Mouse (Mus musculus): ENCODE measurements at regions not wholly inside any gene's neighbourhood (a gene's known extent, or its start where the extent isn't known, plus 50 kb on each side); places are given as distances from the start of the nearest gene placed in this dataset.

GRCm38 (mm10) chr16:76537871-76538270 lies 164.2 kb upstream of the Nrip1 start:
- H3K4me3 ChIP-seq (ENCODE audit: insufficient read depth in 1 of 2, low read depth in 1 of 2, low read length in 2 of 2, poor library complexity in 1 of 2, severe bottlenecking in 1 of 2) = no peak overlapping the region
- 0 out of 4 replicates have a peak, but pooled peaks cover 0 to 2% of the 10 kb centered on the region in 2 experiments for H3K4me1 ChIP-seq (ENCODE audit: control insufficient read depth in 2 of 2, insufficient read depth in 2 of 2, low read length in 2 of 2, poor library complexity in 1 of 2)
- no peak for DNase-seq (ENCODE audit: low read depth, low spot score)
- no peak overlapping the region for H3K27ac ChIP-seq (ENCODE audit: insufficient read depth, low read depth, low read length, poor library complexity, severe bottlenecking)
- in situ Hi-C loops (cut with MboI; ENCODE audit: low sequenced_read_pairs in 2 of 2, unreplicated experiment in 2 of 2) = no loop called here
- no peak overlapping the region for H3K9ac ChIP-seq (ENCODE audit: insufficient read depth, low read depth, low read length, poor library complexity, severe bottlenecking)
- TF ChIP-seq ZNF384 (IDR thresholded peaks at IDR 0.05; ENCODE audit: low read depth, low read length) = no peak
- no peak for TF ChIP-seq ZC3H11A (IDR thresholded peaks at IDR 0.05; ENCODE audit: borderline replicate concordance, low read depth, low read length)
- no peak for TF ChIP-seq MAFK (IDR thresholded peaks at IDR 0.05; ENCODE audit: insufficient read depth, low read depth, low read length)
- TF ChIP-seq CHD2 (IDR thresholded peaks at IDR 0.05; ENCODE audit: low read depth, low read length) = no peak
- no peak for TF ChIP-seq HCFC1 (IDR thresholded peaks at IDR 0.05; ENCODE audit: borderline replicate concordance, insufficient read depth, low read length)
- no peaks in the 10 kb centered on the region for H3K36me3 ChIP-seq (ENCODE audit: control insufficient read depth, insufficient read depth, low read length, poor library complexity, severe bottlenecking)
- no peaks in the 10 kb centered on the region for H3K9me3 ChIP-seq (ENCODE audit: control insufficient read depth, insufficient read depth, low read depth, low read length)

GRCm38 (mm10) chr16:76532928-76533217 lies 159.2 kb upstream of the Nrip1 start:
- in situ Hi-C loops (cut with MboI; ENCODE audit: low sequenced_read_pairs in 2 of 2, unreplicated experiment in 2 of 2) = no loop called here
- Histone ChIP-seq H3K27ac (ENCODE audit: insufficient read depth, low read depth, low read length, poor library complexity, severe bottlenecking) (no peak overlapping the region), H3K4me1 (ENCODE audit: control insufficient read depth in 2 of 2, insufficient read depth in 2 of 2, low read length in 2 of 2, poor library complexity in 1 of 2) (no peaks in the 10 kb centered on the region), H3K9ac (ENCODE audit: insufficient read depth, low read depth, low read length, poor library complexity, severe bottlenecking) (no peak overlapping the region), H3K36me3 (ENCODE audit: control insufficient read depth, insufficient read depth, low read length, poor library complexity, severe bottlenecking) (no peaks in the 10 kb centered on the region), H3K9me3 (ENCODE audit: control insufficient read depth, insufficient read depth, low read depth, low read length) (peaks cover 6% of the 10 kb centered on the region; the same call in 1 of the 2 replicates), H3K4me3 (ENCODE audit: insufficient read depth in 1 of 2, low read depth in 1 of 2, low read length in 2 of 2, poor library complexity in 1 of 2, severe bottlenecking in 1 of 2) (no peak overlapping the region)
- DNase-seq (ENCODE audit: low read depth, low spot score) = no peak
- TF ChIP-seq ZNF384 (IDR thresholded peaks at IDR 0.05; ENCODE audit: low read depth, low read length) = no peak
- no peak for TF ChIP-seq HCFC1 (IDR thresholded peaks at IDR 0.05; ENCODE audit: borderline replicate concordance, insufficient read depth, low read length)
- TF ChIP-seq MAFK (IDR thresholded peaks at IDR 0.05; ENCODE audit: insufficient read depth, low read depth, low read length) = no peak
- TF ChIP-seq CHD2 (IDR thresholded peaks at IDR 0.05; ENCODE audit: low read depth, low read length) = no peak
- TF ChIP-seq ZC3H11A (IDR thresholded peaks at IDR 0.05; ENCODE audit: borderline replicate concordance, low read depth, low read length) = no peak

- DNase-seq (ENCODE audit: low read depth, low spot score) = no peak
Measured at GRCm38 (mm10) chr16:76532142-76532927, 158.7 kb upstream of the Nrip1 start.

GRCm38 (mm10) chr16:76530886-76531285 lies 157.3 kb upstream of the Nrip1 start:
- Histone ChIP-seq H3K4me3 (ENCODE audit: insufficient read depth in 1 of 2, low read depth in 1 of 2, low read length in 2 of 2, poor library complexity in 1 of 2, severe bottlenecking in 1 of 2) (no peak overlapping the region), H3K4me1 (ENCODE audit: control insufficient read depth in 2 of 2, insufficient read depth in 2 of 2, low read length in 2 of 2, poor library complexity in 1 of 2) (no peaks in the 10 kb centered on the region), H3K36me3 (ENCODE audit: control insufficient read depth, insufficient read depth, low read length, poor library complexity, severe bottlenecking) (no peaks in the 10 kb centered on the region), H3K27ac (ENCODE audit: insufficient read depth, low read depth, low read length, poor library complexity, severe bottlenecking) (no peak overlapping the region), H3K9me3 (ENCODE audit: control insufficient read depth, insufficient read depth, low read depth, low read length) (peaks cover 6% of the 10 kb centered on the region; the same call in 1 of the 2 replicates), H3K9ac (ENCODE audit: insufficient read depth, low read depth, low read length, poor library complexity, severe bottlenecking) (no peak overlapping the region)
- in situ Hi-C loops (cut with MboI; ENCODE audit: low sequenced_read_pairs in 2 of 2, unreplicated experiment in 2 of 2) = no loop called here
- DNase-seq (ENCODE audit: low read depth, low spot score) = no peak
- TF ChIP-seq CHD2 (IDR thresholded peaks at IDR 0.05; ENCODE audit: low read depth, low read length) = no peak
- TF ChIP-seq MAFK (IDR thresholded peaks at IDR 0.05; ENCODE audit: insufficient read depth, low read depth, low read length) = no peak
- TF ChIP-seq ZC3H11A (IDR thresholded peaks at IDR 0.05; ENCODE audit: borderline replicate concordance, low read depth, low read length) = no peak
- no peak for TF ChIP-seq HCFC1 (IDR thresholded peaks at IDR 0.05; ENCODE audit: borderline replicate concordance, insufficient read depth, low read length)
- no peak for TF ChIP-seq ZNF384 (IDR thresholded peaks at IDR 0.05; ENCODE audit: low read depth, low read length)

More at GRCm38 (mm10) chr16:76532142-76532927, 158.7 kb upstream of the Nrip1 start:
- Histone ChIP-seq H3K36me3 (ENCODE audit: control insufficient read depth, insufficient read depth, low read length, poor library complexity, severe bottlenecking) (no peaks in the 10 kb centered on the region), H3K4me3 (ENCODE audit: insufficient read depth in 1 of 2, low read depth in 1 of 2, low read length in 2 of 2, poor library complexity in 1 of 2, severe bottlenecking in 1 of 2) (no peak overlapping the region), H3K9ac (ENCODE audit: insufficient read depth, low read depth, low read length, poor library complexity, severe bottlenecking) (no peak overlapping the region), H3K4me1 (ENCODE audit: control insufficient read depth in 2 of 2, insufficient read depth in 2 of 2, low read length in 2 of 2, poor library complexity in 1 of 2) (no peaks in the 10 kb centered on the region), H3K27ac (ENCODE audit: insufficient read depth, low read depth, low read length, poor library complexity, severe bottlenecking) (no peak overlapping the region), H3K9me3 (ENCODE audit: control insufficient read depth, insufficient read depth, low read depth, low read length) (peaks cover 6% of the 10 kb centered on the region; the same call in 1 of the 2 replicates)
- in situ Hi-C loops (cut with MboI; ENCODE audit: low sequenced_read_pairs in 2 of 2, unreplicated experiment in 2 of 2) = no loop called here
- TF ChIP-seq CHD2 (IDR thresholded peaks at IDR 0.05; ENCODE audit: low read depth, low read length) = no peak
- TF ChIP-seq ZC3H11A (IDR thresholded peaks at IDR 0.05; ENCODE audit: borderline replicate concordance, low read depth, low read length) = no peak

Data from ES-E14 (cell line).